Mouse (Mus musculus) midbrain, embryonic 11.5 days (tissue): ENCODE measurements around the gene Gm12184. TPM values are rescaled to one million over a fixed set of nuclear protein-coding genes. Genes with fewer than 3 reads are reported as not detected.

Experiments
- ATAC-seq: fragments of 200-750 bp; cut with Nextera tagmentation; 2 replicates; pipeline ENCODE4 v1.8.0; 2017; ENCODE audit warnings: moderate TSS enrichment, moderate library complexity; ENCODE audit not compliant: low FRiP score
- DNase-seq: peaks from one replicate; pipeline ENCODE4 v3.0.0; 2015; ENCODE audit warnings: low spot score; ENCODE audit errors: missing footprints
- H3K27ac ChIP-seq: fragments of 300-500 bp; sonication (generic); 2 replicates; pipeline ENCODE4 v1.5.1; 2014; ENCODE audit warnings: low read depth, low read length
- H3K27me3 ChIP-seq: fragments of 300-500 bp; sonication (generic); 2 replicates; pipeline ENCODE4 v1.6.1; 2014; ENCODE audit warnings: mild to moderate bottlenecking, low read length, moderate library complexity, mixed read lengths; ENCODE audit not compliant: control insufficient read depth, insufficient read depth
- H3K36me3 ChIP-seq: fragments of 300-500 bp; sonication (generic); 2 replicates; pipeline ENCODE4 v1.6.1; 2014; ENCODE audit warnings: mild to moderate bottlenecking, low read length, moderate library complexity, mixed read lengths; ENCODE audit not compliant: control insufficient read depth, insufficient read depth
- H3K4me1 ChIP-seq: fragments of 300-500 bp; sonication (generic); 2 replicates; pipeline ENCODE4 v1.6.1; 2014; ENCODE audit warnings: low read length; ENCODE audit not compliant: control insufficient read depth, insufficient read depth
- H3K4me2 ChIP-seq: fragments of 300-500 bp; sonication (generic); 2 replicates; pipeline ENCODE4 v1.6.1; 2014; ENCODE audit warnings: mild to moderate bottlenecking, moderate library complexity
- H3K4me3 ChIP-seq: fragments of 300-500 bp; sonication (generic); 2 replicates; pipeline ENCODE4 v1.5.1; 2014; ENCODE audit warnings: low read depth, low read length
- H3K9ac ChIP-seq: fragments of 300-500 bp; sonication (generic); 2 replicates; pipeline ENCODE4 v1.6.1; 2014; ENCODE audit warnings: low read length
- H3K9me3 ChIP-seq: fragments of 300-500 bp; sonication (generic); 2 replicates; pipeline ENCODE4 v1.6.1; 2016; ENCODE audit warnings: low read length; ENCODE audit not compliant: control insufficient read depth
- WGBS: fragments of 180-500 bp; shearing (Covaris S2); extraction: QIAGEN DNeasy Blood & Tissue Kit; methylation state at CpG from one replicate; pipeline ENCODE4 v1.1.7; 2014; 5-methylcytosine and 5-hydroxymethylcytosine counted together
- polyA plus RNA-seq: library from polyadenylated mRNA; unstranded; fragments of >200 nt; fragmentation: Nextera tagmentation; extraction: Ambion mirVana; gene quantifications from 2 replicates; pipeline ENCODE4 v1.2.1, GENCODE M21; 2014

Gm12184 gene
- polyA plus RNA-seq, 1 experiment from 2014 or later = 11.5 TPM

DNA sequence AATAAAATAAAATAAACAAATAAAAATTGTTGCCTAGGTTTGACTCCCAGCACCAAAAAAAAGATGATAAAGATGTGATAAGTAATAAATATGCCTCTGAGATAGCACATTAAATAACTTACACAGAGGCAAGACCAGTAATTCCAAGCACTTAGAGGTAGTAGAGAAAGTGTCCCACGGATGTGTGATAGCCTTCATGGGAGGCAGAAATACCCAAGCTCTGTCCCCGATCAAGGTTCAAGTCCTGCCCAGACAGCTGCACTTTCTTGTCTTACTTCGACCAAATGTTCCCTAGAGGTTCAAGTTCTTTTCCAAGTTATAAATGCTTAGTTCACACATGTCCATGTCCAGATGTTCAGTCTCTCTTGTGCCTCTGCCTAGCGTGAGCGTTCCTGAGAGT lies 37.2 kb downstream of the Gm12184 start:
- no peak overlapping the region for H3K4me2 ChIP-seq
- no peaks in the 10 kb centered on the region for H3K9me3 ChIP-seq
- no peak overlapping the region for H3K4me3 ChIP-seq
- 84% methylated on average over 5 of the region's 5 CpGs for WGBS
- peak; percentile 73 for DNase-seq
- no peaks in the 10 kb centered on the region for H3K4me1 ChIP-seq
- no peak overlapping the region for H3K9ac ChIP-seq
- no peak overlapping the region for H3K27ac ChIP-seq
- H3K36me3 ChIP-seq = no peaks in the 10 kb centered on the region
- ATAC-seq = no peak
- H3K27me3 ChIP-seq = no peaks in the 10 kb centered on the region

DNA sequence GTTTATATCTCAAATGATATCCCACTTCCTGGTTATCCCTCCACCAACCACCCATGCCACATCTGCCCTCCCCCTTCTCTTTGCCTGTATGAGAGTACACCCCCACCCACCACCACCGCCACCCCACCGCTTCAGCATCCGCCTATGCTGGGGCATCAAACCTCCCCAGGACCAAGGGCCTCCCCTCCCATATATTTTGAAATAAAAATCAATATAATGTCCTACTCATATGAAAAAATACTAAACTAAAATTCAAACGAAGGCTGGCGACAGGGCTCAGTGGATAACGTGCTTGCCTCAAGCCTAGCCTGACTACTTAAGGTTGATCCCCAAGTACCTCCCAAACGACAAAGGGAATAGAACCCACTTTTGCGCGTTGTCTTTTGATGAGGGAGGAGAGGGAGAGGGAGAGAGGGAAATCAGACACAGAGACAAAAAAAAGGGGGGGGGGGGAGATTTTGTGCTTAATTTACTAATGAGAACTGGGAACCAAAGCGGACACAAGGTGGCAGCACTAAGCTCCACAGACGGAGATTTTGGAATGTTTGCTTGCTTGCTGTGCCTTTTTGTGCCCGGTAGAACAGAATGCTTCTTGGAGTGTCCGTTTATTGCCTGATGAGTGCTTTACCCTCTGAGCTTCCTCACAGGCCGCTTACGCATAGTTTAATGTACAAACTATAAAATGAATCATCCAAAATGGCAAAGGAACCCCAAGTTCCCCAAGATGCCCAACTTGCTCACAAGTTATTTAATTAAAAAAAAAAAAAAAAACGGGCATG lies 38.0 kb downstream of the Gm12184 start:
- Histone ChIP-seq H3K4me1 (no peaks in the 10 kb centered on the region), H3K9me3 (no peaks in the 10 kb centered on the region), H3K36me3 (no peaks in the 10 kb centered on the region)

DNA sequence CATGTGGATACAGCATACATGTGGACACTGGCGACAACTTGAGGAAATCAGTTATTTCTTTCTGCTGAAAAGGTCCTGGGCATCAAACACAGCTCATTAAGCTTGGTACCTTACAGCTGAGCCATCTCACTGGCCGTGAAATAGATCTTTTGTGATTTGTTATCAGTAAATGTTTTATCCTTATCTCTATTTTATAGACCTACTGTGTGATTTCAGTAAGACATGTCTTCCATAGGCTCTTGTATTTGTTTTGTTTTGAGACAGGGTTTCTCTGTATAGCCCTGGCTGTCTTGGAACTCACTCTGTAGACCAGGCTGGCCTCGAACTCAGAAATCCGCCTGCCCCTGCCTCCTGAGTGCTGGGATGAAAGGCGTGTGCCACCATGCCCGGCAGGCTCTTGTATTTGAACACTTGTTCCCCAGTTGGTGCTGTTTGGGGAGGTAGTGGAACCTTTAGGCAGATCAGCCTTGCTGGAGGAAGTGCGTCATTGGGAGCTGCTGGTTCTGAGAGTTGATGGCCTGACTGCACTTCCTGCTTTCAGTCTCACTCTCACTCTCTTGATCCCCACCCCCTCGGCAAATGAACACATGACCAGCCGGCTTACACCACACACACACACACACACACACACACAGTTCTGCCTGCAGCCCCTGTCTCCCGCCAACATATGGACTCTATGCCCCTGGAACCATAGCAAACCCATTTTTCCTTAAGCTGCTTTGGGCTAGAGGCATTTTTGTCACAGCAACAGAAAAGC lies 38.8 kb downstream of the Gm12184 start:
- ATAC-seq (peak; percentile 75), DNase-seq (peak; percentile 77)
- H3K27me3 ChIP-seq = no peaks in the 10 kb centered on the region
- no peaks in the 10 kb centered on the region for H3K9me3 ChIP-seq
- no peak overlapping the region for H3K27ac ChIP-seq
- 49% methylated on average over 10 of the region's 10 CpGs for WGBS
- peak overlapping the region; percentile 35; the same call in 1 of the 2 replicates for H3K4me3 ChIP-seq
- no peaks in the 10 kb centered on the region for H3K36me3 ChIP-seq
- H3K4me1 ChIP-seq = no peaks in the 10 kb centered on the region
- peak overlapping the region; percentile 52 for H3K4me2 ChIP-seq
- 0 out of 2 replicates have a peak overlapping the region, but pooled peaks have one; percentile 9 for H3K9ac ChIP-seq

More for the DNA sequence above, 38.0 kb downstream of the Gm12184 start:
- Histone ChIP-seq H3K9ac (peak overlapping the region; percentile 57), H3K4me2 (peak overlapping the region; percentile 52), H3K4me3 (peak overlapping the region; percentile 35), H3K27me3 (no peaks in the 10 kb centered on the region), H3K27ac (no peak overlapping the region)
- DNase-seq = peak; percentile 97
- WGBS = 11% methylated on average over 16 of the region's 16 CpGs
- ATAC-seq = peak; percentile 79

DNA sequence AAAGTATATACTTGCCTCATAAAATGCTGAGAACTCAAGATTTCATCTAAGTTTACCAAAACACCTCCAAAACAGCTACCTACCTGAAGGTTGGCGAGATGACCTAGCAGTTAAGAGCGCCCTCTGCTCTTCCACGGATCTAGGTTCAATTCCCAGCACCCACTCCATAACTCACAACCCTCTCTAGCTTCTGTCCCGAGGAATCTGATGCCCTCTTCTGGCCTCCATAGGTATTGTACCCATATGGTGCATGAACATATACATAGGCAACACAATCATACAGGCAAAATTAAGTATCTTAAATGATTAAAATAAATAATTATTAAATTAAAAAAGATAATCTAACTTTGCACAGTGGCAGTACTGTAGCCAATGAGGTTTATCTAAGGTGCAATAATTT lies 44.2 kb downstream of the Gm12184 start:
- H3K27ac ChIP-seq = no peak overlapping the region
- H3K4me2 ChIP-seq = no peak overlapping the region
- ATAC-seq (no peak), DNase-seq (no peak)
- H3K9ac ChIP-seq = no peak overlapping the region
- H3K4me3 ChIP-seq = no peak overlapping the region
- H3K9me3 ChIP-seq = no peaks in the 10 kb centered on the region
- H3K4me1 ChIP-seq = no peaks in the 10 kb centered on the region
- 88% methylated on average over 4 of the region's 4 CpGs for WGBS
- no peaks in the 10 kb centered on the region for H3K27me3 ChIP-seq
- no peaks in the 10 kb centered on the region for H3K36me3 ChIP-seq

DNA sequence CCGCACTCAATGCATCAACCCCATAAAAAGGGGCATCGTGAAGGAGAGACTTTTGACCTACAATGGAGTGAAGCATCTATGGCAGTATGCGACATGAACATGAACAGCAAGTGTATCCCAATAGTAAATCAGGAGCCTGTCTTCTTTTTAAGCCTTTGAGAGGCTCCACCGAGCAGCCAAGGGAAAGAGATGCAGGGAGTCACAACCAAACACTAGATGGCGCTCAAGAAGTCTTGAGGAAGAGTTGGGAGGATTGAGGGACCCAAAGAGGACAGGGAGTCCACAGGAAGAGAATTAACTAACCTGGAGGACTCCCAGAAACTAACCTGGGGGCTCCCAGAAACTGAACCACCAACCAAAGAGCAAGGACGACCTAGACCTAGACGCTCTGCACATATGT lies 47.0 kb downstream of the Gm12184 start:
- H3K36me3 ChIP-seq = no peaks in the 10 kb centered on the region
- H3K4me1 ChIP-seq = no peaks in the 10 kb centered on the region
- no peaks in the 10 kb centered on the region for H3K27me3 ChIP-seq
- no peak overlapping the region for H3K4me2 ChIP-seq
- DNase-seq (no peak), ATAC-seq (no peak)
- H3K4me3 ChIP-seq = no peak overlapping the region
- H3K9ac ChIP-seq = no peak overlapping the region
- 38% methylated on average over 7 of the region's 7 CpGs for WGBS
- no peaks in the 10 kb centered on the region for H3K9me3 ChIP-seq
- H3K27ac ChIP-seq = no peak overlapping the region

DNA sequence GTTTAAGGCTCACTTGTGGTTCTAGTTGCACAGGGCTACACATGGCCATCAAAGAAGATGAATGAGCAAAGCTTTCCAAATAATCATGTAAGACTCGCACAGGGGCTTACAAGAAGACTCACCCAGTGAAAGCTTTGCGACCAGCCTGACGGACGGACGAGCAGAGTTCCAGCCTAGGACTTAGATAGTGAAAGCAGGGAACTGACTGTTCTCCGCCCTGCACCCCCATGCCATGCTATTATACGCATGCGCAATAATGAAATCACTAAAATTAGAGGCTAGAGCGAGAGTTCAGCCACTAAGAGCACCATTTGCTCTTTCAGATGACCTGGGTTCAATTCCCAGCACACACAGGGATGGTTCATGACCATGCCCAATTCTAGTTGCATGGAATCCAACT lies 49.2 kb downstream of the Gm12184 start:
- no peaks in the 10 kb centered on the region for H3K4me1 ChIP-seq
- H3K4me3 ChIP-seq = no peak overlapping the region
- no peak for ATAC-seq
- H3K4me2 ChIP-seq = no peak overlapping the region
- no peak overlapping the region for H3K27ac ChIP-seq
- H3K36me3 ChIP-seq = no peaks in the 10 kb centered on the region
- H3K9me3 ChIP-seq = no peaks in the 10 kb centered on the region
- WGBS = 93% methylated on average over 9 of the region's 9 CpGs
- no peak overlapping the region for H3K9ac ChIP-seq
- no peaks in the 10 kb centered on the region for H3K27me3 ChIP-seq
- DNase-seq = no peak

DNA sequence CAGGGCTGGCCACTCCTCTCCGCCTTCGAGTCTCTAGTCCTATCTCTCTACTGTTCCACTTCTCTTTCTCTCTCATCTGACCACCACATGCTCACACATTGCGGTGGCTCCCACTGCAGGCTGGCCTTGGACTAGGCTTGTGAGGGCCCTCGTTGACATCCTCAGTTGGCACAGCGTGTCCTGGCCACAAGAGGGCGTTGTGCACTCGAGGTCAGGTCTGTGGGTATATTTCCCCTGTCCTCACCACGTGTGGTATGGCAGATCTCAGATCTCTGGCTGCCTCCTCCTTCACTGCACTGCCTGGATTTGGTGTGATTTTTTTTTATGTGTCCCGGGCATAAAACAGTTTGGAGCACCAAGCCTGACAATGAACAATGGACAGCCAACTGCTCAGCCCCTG lies 49.8 kb downstream of the Gm12184 start:
- H3K27me3 ChIP-seq = no peaks in the 10 kb centered on the region
- no peaks in the 10 kb centered on the region for H3K4me1 ChIP-seq
- H3K27ac ChIP-seq = no peak overlapping the region
- peak; percentile 6; the same call in 1 of the 2 replicates for ATAC-seq
- no peak overlapping the region for H3K4me3 ChIP-seq
- H3K9me3 ChIP-seq = no peaks in the 10 kb centered on the region
- H3K4me2 ChIP-seq = no peak overlapping the region
- WGBS = 45% methylated on average over 9 of the region's 9 CpGs
- no peaks in the 10 kb centered on the region for H3K36me3 ChIP-seq
- H3K9ac ChIP-seq = no peak overlapping the region
- no peak for DNase-seq

DNA sequence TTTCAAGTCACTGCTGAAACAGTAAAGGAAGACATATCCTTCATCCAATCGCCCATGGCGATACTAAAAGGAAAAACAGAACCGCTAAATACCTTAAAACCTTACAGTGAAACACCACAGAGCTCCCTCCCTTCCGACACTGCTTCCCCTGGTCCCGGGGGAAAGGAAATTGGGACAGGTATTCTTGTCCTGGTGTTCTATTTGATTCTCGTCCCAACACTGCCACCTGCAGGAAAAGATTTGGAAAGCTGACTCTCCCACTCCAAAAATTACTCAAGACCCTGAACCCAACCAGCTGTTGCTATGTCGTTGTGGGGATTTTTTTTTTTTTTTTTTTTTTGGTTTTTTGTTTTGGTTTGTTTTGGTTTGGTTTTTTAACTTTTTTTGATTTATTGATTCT lies 51.0 kb downstream of the Gm12184 start:
- Histone ChIP-seq H3K9ac (no peak overlapping the region), H3K36me3 (no peaks in the 10 kb centered on the region), H3K27me3 (no peaks in the 10 kb centered on the region), H3K9me3 (no peaks in the 10 kb centered on the region), H3K27ac (no peak overlapping the region), H3K4me3 (no peak overlapping the region), H3K4me2 (no peak overlapping the region), H3K4me1 (no peaks in the 10 kb centered on the region)
- WGBS = 5% methylated on average over 7 of the region's 7 CpGs
- DNase-seq (peak; percentile 94), ATAC-seq (peak; percentile 13; the same call in 1 of the 2 replicates)
